Mouse (Mus musculus): ENCODE data around the gene Zfp119b.
"Not testable (repeated sequence)": the region's sequence is repeated elsewhere in the genome, so short reads cannot be mapped to it uniquely, and the experiment has no call there.

The Zfp119b gene

DNA sequence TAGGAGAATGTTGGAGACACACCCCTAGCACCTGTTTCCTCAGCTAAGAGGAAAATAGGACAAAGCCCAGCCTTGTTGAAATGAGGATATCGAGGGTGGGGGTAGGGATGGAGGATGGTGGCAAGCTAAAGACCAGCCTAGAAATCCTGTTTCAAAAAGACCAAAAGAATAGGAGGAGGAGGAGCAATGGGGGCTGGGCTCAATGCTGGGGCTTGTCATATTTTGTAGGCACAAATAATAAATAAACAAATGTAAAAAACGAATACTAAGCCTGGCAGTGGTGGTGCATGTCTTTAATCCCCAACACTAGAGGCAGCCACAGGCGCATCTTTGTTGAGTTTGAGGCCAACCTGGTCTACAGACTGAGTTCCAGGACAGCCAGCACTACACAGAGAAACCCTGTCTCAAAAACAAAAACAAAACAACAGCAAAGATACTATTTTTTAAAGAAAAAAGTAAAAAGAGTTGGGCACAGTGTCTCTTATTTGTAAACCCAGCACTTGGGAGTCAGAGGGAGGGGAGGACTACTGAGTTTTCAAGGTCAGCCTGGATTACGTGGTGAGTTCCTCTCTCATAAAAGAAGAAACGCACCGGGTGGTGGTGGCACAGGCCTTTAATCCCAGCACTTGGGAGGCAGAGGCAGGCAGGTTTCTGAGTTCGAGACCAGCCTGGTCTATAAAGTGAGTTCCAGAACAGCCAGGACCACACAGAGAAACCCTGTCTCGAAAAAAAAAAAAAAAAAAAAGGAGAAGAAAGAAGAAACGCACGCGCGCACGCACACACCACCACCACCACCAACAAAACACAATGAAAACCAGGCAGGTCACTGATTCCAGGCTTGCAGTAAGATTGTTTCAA lies 8.7 kb upstream of the Zfp119b start:
- DNase-seq (ENCODE audit: low read depth, low spot score), result no peak

DNA sequence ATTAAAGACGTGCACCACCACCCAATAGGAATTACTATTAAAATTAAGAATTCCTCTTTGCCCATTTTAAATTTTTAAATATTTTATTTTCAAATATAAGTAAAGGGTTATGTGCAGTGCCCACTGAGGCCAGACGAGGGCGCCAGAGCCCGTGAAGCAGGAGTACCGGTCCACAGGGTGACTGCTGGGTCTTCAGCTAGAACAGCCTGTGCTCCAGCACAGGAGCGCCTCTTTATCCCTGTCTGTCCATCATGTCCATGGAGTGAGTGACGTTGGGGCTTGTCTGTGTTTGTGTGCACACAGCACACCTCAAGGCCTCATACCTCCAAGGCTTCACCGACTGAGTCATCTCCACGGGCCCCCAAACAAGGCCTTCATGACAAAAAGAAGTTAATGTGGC lies 7.9 kb upstream of the Zfp119b start:
- no peak for DNase-seq (ENCODE audit: low read depth, low spot score)

DNA sequence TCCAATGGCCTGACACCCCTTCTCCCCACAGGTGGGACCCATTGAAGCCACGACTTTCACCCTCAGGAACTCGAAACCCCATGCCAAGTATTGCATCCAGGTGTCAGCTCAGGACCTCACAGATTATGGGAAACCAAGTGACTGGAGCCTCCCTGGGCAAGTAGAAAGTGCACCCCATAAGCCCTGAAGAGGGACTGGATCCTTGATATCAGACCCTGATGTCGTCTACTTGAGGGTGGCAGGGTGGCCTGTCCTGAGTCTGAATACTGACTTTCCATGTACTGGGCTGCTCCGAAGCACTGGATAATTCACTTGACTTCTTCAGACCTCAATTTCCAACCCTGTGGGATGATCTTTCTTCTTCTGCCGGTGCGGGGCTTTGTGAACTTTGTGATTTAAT lies 7.3 kb upstream of the Zfp119b start:
- no peak for DNase-seq (ENCODE audit: low read depth, low spot score)

DNA sequence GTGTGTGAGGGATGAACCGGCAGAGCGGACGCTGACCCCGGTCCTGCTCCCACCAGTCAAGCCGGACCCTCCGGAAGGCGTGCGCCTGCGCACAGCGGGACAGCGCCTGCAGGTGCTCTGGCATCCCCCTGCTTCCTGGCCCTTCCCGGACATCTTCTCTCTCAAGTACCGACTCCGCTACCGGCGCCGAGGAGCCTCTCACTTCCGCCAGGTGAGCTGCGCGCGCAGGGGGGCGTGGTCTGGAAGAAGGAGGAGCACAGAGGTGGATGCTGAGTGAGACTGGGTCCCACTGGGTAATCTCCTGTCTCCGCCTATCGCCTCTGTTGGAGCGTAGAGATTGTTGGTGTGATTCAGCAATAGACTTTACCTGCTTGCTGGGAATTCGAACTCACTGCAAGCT lies 6.8 kb upstream of the Zfp119b start:
- no peak for DNase-seq (ENCODE audit: low read depth, low spot score)

DNA sequence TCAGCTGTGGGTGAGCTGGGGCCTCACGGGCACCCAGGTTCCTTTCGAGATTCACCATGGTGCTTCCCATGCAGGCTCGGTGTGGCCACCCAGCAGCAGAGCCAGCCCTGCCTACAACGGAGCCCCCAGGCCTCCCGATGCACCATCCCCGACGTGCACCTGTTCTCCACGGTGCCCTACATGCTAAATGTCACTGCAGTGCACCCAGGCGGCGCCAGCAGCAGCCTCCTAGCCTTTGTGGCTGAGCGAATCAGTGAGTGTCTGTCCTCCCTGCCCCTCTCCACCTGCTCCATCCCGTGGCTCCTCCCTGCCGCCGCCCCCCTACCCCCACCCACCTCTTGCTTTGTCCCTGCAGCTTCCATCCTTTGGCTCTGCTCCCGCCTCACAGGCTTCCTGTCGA lies 4.9 kb upstream of the Zfp119b start:
- no peak for DNase-seq (ENCODE audit: low read depth, low spot score)

DNA sequence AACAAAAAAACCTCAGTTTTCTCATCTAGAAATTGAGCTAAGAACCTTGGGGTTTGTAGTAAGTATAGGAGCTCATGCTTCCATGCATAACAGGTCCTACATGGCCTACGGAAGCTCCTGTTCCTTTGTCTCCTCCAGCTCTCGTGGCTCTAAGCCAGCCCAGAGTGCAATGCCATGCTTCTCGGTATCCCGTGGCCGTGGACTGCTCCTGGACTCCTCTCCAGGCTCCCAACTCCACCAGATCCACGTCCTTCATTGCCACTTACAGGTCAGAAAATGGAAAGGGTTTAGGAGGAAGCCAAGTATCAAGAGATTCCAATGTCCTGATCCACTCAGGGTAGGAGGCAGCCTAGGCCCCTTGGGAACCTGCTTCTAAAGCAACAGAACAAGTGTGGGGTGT lies 4.5 kb upstream of the Zfp119b start:
- no peak for DNase-seq (ENCODE audit: low read depth, low spot score)

DNA sequence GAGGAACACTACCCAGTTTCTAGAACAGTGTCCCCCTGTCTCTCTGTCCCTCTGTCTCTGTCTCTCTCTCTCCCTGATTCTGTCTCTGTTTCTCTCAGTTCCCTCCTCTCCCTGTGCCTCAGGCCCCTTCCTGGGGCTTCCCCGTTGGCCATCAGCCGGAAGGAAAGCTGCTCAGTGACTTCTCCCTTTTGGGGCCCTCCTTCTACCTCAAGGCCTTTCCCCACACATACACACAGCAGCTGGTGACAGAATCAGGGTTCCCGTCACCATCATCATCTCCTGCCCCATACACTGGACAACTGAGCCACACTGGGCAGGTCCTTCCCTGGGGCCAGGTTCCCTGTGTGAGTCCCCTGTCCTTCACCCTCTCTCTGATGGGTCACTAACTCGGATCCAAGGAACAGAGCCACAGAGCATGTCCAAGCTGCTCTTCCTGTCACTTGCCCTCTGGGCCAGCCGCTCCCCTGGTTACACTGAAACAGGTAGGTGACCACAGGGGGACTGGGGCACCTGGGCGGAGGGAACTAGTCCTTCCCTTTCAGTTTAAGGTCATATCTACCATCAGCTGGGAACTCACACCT lies 3.2 kb upstream of the Zfp119b start, which contains the start of gene Ebi3:
Ebi3 (plus strand) TSS at position 194 of the 581 bp plus-strand sequence.
- no peak for DNase-seq (ENCODE audit: low read depth, low spot score)

DNA sequence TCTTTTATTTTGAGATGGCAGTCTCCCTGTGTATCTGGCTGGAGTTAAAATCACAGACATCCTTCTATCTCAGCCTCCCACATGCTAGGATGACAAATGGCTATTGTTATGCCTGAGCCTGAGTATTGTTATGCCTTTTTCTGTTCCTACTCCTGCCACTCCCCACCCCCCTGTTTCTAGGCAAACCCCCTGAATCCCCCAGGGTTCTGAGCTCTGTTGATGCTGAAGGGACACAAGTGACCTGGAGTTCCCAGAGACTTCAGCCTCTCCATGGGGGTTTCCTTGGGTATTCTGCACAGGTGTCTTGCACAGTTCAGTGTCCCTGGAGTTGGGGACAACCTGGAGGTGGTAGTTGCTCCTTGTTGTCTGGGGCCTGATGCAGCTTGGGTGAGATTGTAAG lies 2.7 kb upstream of the Zfp119b start:
- DNase-seq (ENCODE audit: low read depth, low spot score), result no peak

DNA sequence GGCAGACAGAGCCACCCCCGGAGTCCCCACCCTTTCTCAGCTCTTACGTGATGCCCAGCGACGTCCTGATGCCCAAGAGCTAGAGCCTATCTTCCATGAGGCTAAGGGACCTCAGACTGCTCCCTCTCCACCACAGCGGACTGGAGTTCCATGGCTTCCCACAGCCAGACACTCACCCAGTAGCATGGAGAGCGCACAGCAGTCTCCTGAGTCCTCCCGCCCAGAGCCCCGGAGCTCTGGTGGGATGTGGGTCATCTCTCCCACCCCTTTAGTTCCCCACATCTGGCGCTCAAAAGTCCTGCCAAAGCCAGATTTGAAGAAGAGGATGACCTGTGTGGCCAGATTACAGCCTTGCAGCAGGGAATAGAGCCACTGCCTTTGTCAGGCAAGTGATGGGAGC lies 1.3 kb upstream of the Zfp119b start:
- DNase-seq (ENCODE audit: low read depth, low spot score), result no peak

DNA sequence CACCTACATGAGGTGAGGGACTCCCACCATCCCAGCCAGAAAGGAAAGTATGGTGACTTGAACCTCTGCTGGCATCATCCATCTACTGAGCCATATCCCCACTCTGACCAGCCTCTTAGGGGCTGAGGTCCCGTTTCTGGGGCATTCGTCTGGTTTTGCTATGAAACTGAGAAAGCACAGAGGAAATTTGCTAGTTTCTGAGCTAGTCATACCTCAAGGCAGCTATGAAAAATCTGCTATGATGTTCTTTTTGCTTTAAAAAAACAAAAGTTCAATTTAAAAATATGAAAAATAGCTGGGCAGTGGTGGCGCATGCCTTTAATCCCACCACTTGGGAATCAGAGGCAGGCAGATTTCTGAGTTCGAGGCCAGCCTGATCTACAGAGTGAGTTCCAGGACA lies 653 bp downstream of the Zfp119b start:
- DNase-seq (ENCODE audit: low read depth, low spot score), result no peak

DNA sequence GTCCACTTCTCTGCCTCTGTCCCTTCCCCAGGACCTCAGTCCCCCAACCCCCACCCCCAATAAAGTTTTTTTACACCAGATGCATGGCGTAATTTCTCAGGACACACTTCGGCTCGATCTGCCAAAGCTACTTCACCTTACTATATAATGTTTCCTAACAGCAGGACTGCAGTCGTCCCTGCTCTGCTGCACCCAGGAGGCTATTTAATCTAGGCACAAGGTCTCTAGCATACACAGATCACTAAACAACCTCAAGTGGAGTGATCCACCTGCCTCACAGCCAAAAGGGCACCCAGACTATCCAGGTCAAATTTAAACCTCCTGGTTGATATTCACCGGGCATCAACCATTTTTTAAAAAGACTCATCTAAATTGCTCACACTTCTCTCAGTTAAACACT lies 3.6 kb downstream of the Zfp119b start:
- no peak for DNase-seq (ENCODE audit: low read depth, low spot score)

DNA sequence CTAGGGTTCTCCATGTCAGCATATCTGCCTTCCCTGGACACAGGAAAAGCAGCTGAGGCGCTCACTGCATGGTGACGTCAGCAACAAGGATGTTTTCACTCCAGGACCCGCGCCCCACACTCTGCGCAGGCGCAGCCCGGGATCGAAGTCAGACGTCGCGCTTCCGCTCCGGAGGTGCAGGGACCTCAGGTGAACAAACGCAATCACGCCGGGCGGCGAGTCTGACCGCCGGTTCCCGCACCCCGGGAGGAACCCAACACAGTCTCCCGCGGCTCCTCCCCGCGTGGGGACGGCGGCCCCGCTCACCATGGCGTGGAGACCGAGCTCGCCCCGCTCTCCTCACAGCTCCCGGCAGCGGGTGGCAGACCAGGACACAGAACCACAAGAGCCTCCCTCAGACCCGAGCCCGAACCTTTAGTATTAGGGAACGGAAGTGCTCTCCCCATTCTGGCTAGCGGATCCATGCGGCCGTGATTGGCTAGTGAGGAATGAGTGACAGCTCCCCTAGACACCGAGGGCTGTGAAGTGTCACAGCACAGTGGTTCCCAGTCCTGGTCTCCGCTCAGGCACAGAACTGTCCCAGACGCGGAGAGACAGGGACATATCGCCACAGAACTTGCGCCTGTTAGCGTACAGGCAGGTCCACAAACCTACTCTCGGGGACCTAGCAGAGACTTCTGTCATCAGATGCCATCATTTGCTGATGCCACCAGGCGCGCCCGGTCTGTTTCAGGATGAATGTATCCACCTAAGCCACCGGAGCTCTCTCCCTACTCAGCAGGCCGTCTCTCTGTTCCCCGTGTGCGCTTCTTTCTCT lies 4.2 kb downstream of the Zfp119b start:
- not testable (repeated sequence) for DNase-seq (ENCODE audit: low read depth, low spot score)

DNA sequence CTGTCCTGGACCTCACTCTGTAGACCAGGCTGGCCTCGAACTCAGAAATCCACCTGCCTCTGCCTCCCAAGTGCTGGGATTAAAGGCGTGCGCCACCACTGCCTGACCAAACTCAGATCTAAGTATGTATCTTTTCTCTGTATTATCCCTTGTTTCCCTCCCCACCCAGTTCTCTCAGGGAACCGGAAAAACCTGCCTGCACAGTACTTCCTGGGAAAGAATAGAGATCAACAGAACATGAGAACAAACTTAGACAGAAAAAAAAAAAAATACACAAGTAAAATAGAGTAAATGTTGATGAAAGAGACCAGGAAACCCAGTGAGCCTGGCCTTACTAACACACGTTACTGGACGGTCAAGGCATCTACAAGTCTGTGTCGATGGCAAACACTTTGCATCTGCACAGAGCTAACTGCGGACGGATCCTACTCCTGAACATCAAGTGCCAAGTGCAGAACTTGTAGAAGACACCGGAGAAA lies 4.9 kb downstream of the Zfp119b start:
- DNase-seq (ENCODE audit: low read depth, low spot score), result not testable (repeated sequence)

DNA sequence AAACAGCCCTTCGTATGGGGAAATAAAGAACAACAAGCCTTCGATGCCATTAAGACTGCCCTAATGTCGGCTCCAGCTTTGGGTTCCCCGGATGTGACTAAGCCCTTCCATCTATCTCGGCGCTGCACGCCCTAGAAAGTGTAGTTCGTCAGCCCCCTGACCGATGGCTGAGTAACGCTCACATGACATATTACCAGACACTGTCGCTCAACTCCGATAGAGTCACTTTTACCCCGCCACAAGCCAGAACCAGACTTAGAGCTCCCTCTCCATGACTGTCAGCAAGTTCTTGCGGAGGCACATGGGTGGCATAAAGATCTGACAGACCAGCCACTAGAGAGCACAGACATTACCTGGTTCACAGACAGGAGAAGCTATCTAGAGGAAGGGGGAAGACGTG lies 16.1 kb downstream of the Zfp119b start:
- DNase-seq (ENCODE audit: low read depth, low spot score), result no peak

DNA sequence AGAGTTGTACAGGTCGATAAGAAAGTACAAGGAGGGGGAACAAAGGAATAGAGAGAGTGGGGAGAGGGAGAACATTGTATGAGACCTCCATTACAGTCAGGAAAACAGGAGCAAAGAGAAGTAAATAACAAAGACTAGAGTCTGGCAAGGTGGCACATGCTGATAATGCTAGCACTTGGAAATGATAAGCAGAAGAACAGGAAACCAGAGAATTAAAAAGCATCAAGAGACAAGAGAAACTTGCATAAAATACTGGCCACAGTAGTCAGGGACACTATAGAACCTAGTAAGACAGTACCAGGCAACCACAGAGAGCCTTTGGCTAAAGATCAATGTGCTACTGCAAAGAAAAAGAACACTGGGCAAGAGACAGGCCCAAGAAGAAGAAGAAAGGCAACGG lies 16.7 kb downstream of the Zfp119b start:
- DNase-seq (ENCODE audit: low read depth, low spot score), result no peak

DNA sequence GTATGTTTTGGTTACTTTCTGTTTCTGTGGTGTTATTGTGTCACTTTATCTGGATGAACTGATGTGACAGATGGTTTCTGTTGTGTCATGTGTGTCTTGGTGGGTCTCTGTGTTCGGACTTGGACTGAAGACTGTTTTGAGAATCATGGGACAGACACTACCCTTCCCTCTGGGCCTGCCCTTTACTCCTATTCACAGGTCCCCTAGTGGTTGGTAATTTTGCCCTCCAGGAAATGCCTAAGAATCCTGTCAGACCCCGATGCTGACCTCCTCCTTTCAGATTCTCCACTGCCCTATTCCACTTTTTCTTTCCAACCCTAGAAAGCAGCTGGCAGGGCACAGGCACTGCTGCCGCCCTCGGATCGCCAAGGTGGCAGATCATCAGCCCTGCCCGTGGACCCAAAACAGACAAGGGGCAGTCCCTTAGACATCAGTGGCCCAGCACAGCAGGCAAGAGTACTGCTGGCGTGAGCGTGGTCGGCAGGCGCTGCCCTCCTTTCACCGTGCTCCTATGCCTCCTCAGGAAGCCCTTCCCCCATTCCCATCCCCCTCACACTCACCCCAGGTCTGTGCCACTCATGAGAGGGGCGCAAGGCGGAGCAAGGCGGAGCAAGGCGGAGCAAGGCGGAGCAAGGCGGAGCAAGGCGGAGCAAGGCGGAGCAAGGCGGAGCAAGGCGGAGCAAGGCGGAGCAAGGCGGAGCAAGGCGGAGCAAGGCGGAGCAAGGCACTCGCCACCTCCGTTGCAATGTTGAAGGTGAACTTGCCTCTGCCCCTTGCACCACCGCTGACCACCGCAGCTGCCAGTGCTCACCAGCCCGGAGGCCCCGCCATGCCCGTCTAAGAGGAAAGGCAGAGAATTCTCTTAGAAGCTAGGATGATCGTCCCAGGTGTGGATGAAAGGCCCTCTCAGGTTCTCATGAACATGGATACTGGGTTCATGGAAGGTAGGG lies 17.5 kb downstream of the Zfp119b start:
- DNase-seq (ENCODE audit: low read depth, low spot score), result no peak

DNA sequence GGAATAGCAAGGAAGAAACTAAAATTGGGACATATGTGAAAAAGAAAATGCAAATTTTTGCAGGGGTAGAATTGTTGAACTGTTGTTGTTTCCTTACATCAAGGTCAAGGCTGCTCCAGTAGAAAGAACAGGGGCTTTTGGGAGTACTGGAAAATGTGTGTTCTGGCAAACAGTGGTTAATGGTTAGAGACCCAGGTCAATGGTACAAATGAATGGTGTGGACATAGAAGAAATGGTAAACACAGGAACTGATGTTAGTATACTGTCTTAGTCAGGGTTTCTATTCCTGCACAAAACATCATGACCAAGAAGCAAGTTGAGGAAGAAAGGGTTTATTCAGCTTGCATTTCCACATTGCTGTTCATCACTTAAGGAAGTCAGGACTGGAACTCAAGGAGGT lies 42.6 kb downstream of the Zfp119b start:
- no peak for DNase-seq (ENCODE audit: low read depth, low spot score)

DNA sequence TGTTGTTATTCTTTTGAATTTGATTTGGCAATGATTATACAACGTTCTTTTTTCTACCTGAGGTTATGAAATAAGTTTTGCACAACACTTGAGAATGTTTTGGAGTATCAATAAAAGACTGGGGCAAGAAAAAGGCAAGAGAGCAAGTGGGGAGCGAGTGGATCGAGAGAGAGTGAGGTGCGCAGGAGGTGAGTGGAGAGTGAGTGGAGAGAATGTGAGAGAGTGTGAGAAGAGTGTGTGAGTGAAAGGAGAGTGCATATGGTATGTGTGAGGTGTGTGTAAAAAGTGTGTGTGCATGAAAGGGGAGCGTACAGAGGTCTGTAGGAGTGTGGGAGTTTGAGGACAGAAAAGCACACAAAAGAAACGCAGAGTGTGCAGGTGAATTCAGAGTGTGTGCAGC lies 45.2 kb downstream of the Zfp119b start:
- DNase-seq (ENCODE audit: low read depth, low spot score), result no peak

DNA sequence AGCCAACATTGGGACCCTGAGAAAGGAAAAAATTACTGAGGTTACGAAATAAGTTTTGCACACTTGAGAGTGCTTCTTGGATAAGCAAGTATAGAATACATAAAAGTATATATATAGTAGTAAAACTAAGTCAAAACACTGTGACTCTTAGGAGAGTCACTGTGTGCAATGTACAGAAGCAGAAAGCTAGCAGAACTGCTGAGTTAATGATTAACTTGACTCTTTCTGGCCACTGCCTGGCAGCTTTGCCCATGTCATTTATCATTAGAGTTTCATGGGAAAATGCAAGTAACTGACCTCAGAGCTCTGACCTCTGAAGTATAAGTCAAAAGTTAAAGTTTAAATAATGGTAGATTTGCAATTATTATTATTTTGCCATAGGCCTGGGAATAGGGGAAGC lies 45.6 kb downstream of the Zfp119b start:
- DNase-seq (ENCODE audit: low read depth, low spot score), result no peak

DNA sequence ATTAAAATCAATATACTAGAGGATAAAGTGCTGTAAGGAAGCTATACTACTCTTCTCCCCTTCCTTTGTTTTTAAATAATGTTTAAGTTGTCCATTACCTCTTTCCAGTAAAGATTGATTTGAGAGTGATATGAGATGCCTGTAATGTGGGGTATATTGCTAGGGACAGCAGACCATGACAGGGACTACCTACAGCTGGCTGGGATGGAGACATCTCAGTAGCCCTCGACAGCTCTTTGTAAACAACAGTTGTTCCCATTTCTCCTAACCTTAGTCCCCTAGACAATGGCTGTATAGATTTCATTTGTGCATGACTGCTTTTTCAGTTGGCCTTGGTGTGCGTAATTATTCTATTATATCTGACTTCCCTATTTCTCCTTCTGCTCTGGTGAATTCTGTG lies 46.2 kb downstream of the Zfp119b start:
- DNase-seq (ENCODE audit: low read depth, low spot score), result no peak

DNA sequence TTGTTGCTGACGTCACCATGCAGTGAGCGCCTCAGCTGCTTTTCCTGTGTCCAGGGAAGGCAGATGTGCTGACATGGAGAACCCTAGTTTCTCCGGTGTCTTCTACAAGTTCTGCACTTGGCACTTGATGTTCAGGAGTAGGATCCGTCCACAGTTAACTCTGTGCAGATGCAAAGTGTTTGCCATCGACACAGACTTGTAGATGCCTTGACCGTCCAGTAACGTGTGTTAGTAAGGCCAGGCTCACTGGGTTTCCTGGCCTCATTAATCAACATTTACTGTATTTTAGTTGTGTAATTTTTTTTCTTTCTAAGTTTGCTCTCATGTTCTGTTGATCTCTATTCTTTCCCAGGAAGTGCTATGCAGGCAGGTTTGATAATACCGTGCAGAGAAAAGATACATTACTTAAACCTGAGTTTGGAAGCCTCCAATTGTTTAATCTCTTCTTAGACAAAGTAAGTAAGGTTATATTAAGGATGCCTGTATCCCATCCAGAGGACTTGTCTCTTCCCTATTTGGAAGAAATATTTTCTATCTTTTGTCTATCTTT lies 56.8 kb downstream of the Zfp119b start:
- not testable (repeated sequence) for DNase-seq (ENCODE audit: low read depth, low spot score)
